Mouse (Mus musculus) liver, embryonic 15.5 days (tissue): ENCODE measurements around the gene Cdca4. TPM values are rescaled to one million over a fixed set of nuclear protein-coding genes. Genes with fewer than 3 reads are reported as not detected.

Source experiments
- ATAC-seq: fragments of 200-750 bp; cut with Nextera tagmentation; 2 replicates; pipeline ENCODE4 v1.8.0; 2017; ENCODE audit warnings: moderate number of reproducible peaks, mild to moderate bottlenecking, moderate library complexity; ENCODE audit not compliant: insufficient read depth
- H3K27ac ChIP-seq: fragments of 300-500 bp; sonication (generic); replicated peaks from 2 replicates; pipeline ENCODE4 v1.5.1; 2015; ENCODE audit warnings: mild to moderate bottlenecking, inconsistent platforms
- H3K27me3 ChIP-seq: fragments of 300-500 bp; sonication (generic); 2 replicates; pipeline ENCODE4 v1.6.1; 2015; ENCODE audit warnings: mild to moderate bottlenecking, inconsistent platforms
- H3K36me3 ChIP-seq: fragments of 300-500 bp; sonication (generic); replicated peaks from 2 replicates; pipeline ENCODE4 v1.6.1; 2015; ENCODE audit warnings: moderate library complexity, mild to moderate bottlenecking, inconsistent platforms
- H3K4me1 ChIP-seq: fragments of 300-500 bp; sonication (generic); replicated peaks from 2 replicates; pipeline ENCODE4 v1.6.1; 2015; ENCODE audit warnings: inconsistent platforms
- H3K4me2 ChIP-seq: fragments of 300-500 bp; sonication (generic); 2 replicates; pipeline ENCODE4 v1.6.1; 2015; ENCODE audit warnings: moderate library complexity, mild to moderate bottlenecking, inconsistent platforms
- H3K4me3 ChIP-seq: fragments of 300-500 bp; sonication (generic); replicated peaks from 2 replicates; pipeline ENCODE4 v1.5.1; 2015; ENCODE audit warnings: mild to moderate bottlenecking, inconsistent platforms
- H3K9ac ChIP-seq: fragments of 300-500 bp; sonication (generic); 2 replicates; pipeline ENCODE4 v1.6.1; 2015; ENCODE audit warnings: moderate library complexity, mild to moderate bottlenecking, inconsistent platforms
- H3K9me3 ChIP-seq: fragments of 300-500 bp; sonication (generic); replicated peaks from 2 replicates; pipeline ENCODE4 v1.6.1; 2016; ENCODE audit warnings: inconsistent platforms
- WGBS: fragments of 180-500 bp; shearing (Covaris S2); methylation state at CpG from one replicate; pipeline ENCODE4 v1.1.7; 2015; ENCODE audit warnings: mixed read lengths; ENCODE audit not compliant: insufficient replicate concordance; 5-methylcytosine and 5-hydroxymethylcytosine counted together
- polyA plus RNA-seq: library from polyadenylated mRNA; unstranded; fragments of >200 nt; fragmentation: Nextera tagmentation; extraction: Ambion mirVana; gene quantifications from 2 replicates; pipeline ENCODE4 v1.2.1, GENCODE M21; 2015

Cdca4 gene
- polyA plus RNA-seq, 1 experiment from 2014 or later, result 62.9 TPM

- H3K27ac ChIP-seq, result no peak overlapping the region
- ATAC-seq, result no peak
- peaks cover 48% of the 10 kb centered on the region for H3K27me3 ChIP-seq
- no peak overlapping the region for H3K4me3 ChIP-seq
- no peak overlapping the region for H3K4me2 ChIP-seq
- H3K9me3 ChIP-seq, result no peaks in the 10 kb centered on the region
- H3K36me3 ChIP-seq, result no peaks in the 10 kb centered on the region
- no peak overlapping the region for H3K9ac ChIP-seq
- WGBS, result 41% methylated on average over 17 of the region's 17 CpGs
- H3K4me1 ChIP-seq, result peaks cover under 1% of the 10 kb centered on the region
Measured at GRCm38 (mm10) chr12:112796551-112797510, 32.4 kb downstream of the Cdca4 start.

GRCm38 (mm10) chr12:112795466-112796104, 33.6 kb downstream of the Cdca4 start:
- Histone ChIP-seq H3K27me3 (peaks cover 35% of the 10 kb centered on the region), H3K9me3 (no peaks in the 10 kb centered on the region), H3K4me3 (no peak overlapping the region), H3K4me2 (no peak overlapping the region), H3K4me1 (no peaks in the 10 kb centered on the region), H3K27ac (no peak overlapping the region), H3K36me3 (no peaks in the 10 kb centered on the region), H3K9ac (no peak overlapping the region)
- WGBS, result 28% methylated on average over 18 of the region's 18 CpGs
- no peak for ATAC-seq

DNA sequence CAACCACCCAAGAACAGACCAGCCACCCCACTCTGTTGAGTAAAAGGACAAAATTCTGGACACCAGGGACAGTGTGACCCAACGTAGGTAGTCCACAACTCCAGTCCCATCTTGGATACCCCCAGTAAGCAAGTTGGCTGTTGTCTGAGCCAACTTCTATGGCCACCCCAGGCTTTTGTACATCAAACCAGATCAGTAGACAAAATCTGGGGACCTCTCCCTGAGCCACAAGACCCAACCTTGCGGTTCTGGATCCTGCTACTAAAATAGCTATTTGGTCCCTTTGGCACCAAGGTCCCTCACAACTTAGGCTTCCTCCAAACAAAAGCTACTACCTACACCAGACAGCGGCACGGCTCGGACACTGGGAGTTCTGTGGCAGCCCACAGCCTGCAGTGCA, 34.2 kb downstream of the Cdca4 start:
- Histone ChIP-seq H3K27me3 (peaks cover 31% of the 10 kb centered on the region), H3K27ac (no peak overlapping the region), H3K9me3 (no peaks in the 10 kb centered on the region), H3K36me3 (no peaks in the 10 kb centered on the region), H3K9ac (no peak overlapping the region), H3K4me3 (no peak overlapping the region), H3K4me2 (no peak overlapping the region), H3K4me1 (no peaks in the 10 kb centered on the region)
- no peak for ATAC-seq
- 61% methylated on average over 5 of the region's 5 CpGs for WGBS

- ATAC-seq, result no peak
Measured at GRCm38 (mm10) chr12:112794356-112794816, 34.8 kb downstream of the Cdca4 start.

DNA sequence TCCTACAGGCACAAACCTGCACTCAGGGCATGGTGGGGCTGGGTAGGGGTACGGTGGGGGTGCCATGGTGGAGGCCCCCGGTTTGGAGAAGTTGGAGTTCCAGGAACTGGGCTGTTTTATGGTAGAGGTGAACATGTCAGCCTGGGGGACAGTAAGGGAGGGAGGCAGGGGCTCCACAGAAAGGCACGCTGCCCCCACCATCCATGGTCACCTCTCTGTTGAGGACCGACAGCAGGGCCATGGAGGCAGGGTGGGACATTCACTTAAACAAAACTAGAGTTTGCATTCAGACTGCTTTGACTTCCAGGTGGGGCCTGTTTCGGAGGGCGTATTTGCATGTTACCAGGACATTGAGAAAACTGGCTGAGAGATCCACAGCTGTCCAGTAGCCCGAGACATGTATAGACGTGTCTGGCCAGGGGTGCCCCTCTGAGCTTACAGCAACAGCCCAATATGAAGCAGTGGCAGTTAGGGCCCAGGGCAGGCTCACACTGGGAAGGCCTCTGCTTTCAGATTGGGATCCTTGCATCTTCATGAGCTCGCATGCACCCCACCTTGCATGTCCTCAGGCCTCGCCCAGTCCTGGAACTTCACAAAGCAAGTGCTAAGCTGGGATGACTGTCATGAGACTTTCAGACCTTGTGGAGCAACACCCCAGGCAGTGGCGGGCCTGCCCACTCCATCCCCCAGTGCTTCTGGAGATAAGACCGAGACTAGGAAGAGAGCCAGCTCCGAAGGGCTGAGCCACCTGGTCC, 35.4 kb downstream of the Cdca4 start:
- Histone ChIP-seq H3K4me2 (no peak overlapping the region), H3K36me3 (no peaks in the 10 kb centered on the region), H3K4me1 (no peaks in the 10 kb centered on the region), H3K4me3 (no peak overlapping the region), H3K27me3 (peaks cover 21% of the 10 kb centered on the region), H3K9me3 (no peaks in the 10 kb centered on the region), H3K9ac (no peak overlapping the region), H3K27ac (no peak overlapping the region)
- ATAC-seq, result no peak
- 55% methylated on average over 13 of the region's 13 CpGs for WGBS

More at GRCm38 (mm10) chr12:112794356-112794816, 34.8 kb downstream of the Cdca4 start:
- H3K27ac ChIP-seq, result no peak overlapping the region
- WGBS, result 32% methylated on average over 7 of the region's 7 CpGs
- H3K4me3 ChIP-seq, result no peak overlapping the region
- no peak overlapping the region for H3K9ac ChIP-seq
- H3K36me3 ChIP-seq, result no peaks in the 10 kb centered on the region
- H3K4me2 ChIP-seq, result no peak overlapping the region
- H3K9me3 ChIP-seq, result no peaks in the 10 kb centered on the region
- H3K4me1 ChIP-seq, result no peaks in the 10 kb centered on the region
- H3K27me3 ChIP-seq, result peaks cover 25% of the 10 kb centered on the region

GRCm38 (mm10) chr12:112791026-112791425, 38.2 kb downstream of the Cdca4 start:
- H3K27ac ChIP-seq, result no peak overlapping the region
- ATAC-seq, result no peak
- H3K27me3 ChIP-seq, result no peaks in the 10 kb centered on the region; the same call in 1 of the 2 replicates
- no peaks in the 10 kb centered on the region for H3K9me3 ChIP-seq
- H3K9ac ChIP-seq, result no peak overlapping the region
- no peak overlapping the region for H3K4me3 ChIP-seq
- no peaks in the 10 kb centered on the region for H3K36me3 ChIP-seq
- no peak overlapping the region for H3K4me2 ChIP-seq
- WGBS, result 57% methylated on average over 8 of the region's 8 CpGs
- H3K4me1 ChIP-seq, result no peaks in the 10 kb centered on the region

DNA sequence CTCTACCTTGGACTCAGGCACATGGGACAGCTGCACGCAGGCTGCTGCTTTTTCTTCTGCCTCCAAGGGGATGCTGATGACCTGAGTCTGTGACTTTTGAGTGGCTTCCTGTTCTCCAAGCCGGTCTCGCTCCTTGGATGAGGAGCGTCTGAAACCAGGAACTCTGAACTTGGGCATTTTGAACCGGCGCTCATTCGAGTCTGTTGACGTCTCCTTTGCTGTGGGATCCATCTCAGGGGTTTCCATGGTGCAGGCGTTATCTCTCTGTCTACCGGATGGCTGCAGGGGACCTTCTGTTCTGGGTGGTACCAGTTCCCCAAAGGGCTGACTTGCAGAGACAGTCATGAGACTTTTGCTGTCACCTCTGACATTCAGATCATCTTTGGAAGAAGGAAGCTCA, 54.7 kb downstream of the Cdca4 start:
- H3K9me3 ChIP-seq, result no peaks in the 10 kb centered on the region
- no peaks in the 10 kb centered on the region for H3K27me3 ChIP-seq
- H3K4me3 ChIP-seq, result no peak overlapping the region
- no peak overlapping the region for H3K27ac ChIP-seq
- H3K9ac ChIP-seq, result no peak overlapping the region
- H3K36me3 ChIP-seq, result no peaks in the 10 kb centered on the region
- no peak overlapping the region for H3K4me2 ChIP-seq
- WGBS, result 73% methylated on average over 10 of the region's 10 CpGs
- no peaks in the 10 kb centered on the region for H3K4me1 ChIP-seq
- no peak for ATAC-seq

DNA sequence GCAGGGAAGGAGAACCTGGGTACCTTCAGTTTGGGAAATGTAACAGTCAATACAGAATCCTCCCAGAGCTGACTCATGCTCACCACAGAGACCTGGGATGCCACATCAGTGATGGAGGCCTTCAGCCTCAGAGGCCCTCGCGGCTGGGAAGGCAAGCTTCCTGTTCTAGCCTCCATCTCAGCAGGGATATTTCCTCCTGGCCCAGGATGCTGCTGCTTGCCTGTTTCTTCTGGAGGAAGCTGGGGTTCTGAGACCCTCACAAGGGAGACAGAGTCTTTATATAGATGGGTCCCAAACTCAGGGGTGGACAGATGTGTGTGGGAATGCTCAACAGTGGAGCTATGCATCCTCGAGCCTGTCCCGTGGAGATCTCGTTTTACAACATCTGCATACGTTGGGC, 55.2 kb downstream of the Cdca4 start:
- 55% methylated on average over 6 of the region's 6 CpGs for WGBS

GRCm38 (mm10) chr12:112773366-112773765, 55.9 kb downstream of the Cdca4 start:
- Histone ChIP-seq H3K9ac (no peak overlapping the region), H3K27ac (no peak overlapping the region), H3K4me2 (no peak overlapping the region), H3K36me3 (no peaks in the 10 kb centered on the region), H3K4me1 (no peaks in the 10 kb centered on the region), H3K4me3 (no peak overlapping the region), H3K9me3 (no peaks in the 10 kb centered on the region), H3K27me3 (no peaks in the 10 kb centered on the region)
- WGBS, result 36% methylated on average over 9 of the region's 9 CpGs
- ATAC-seq, result no peak

More for the DNA sequence above, 55.2 kb downstream of the Cdca4 start:
- ATAC-seq, result no peak
- Histone ChIP-seq H3K36me3 (no peaks in the 10 kb centered on the region), H3K4me3 (no peak overlapping the region), H3K4me1 (no peaks in the 10 kb centered on the region), H3K27me3 (no peaks in the 10 kb centered on the region), H3K9ac (no peak overlapping the region), H3K4me2 (no peak overlapping the region), H3K9me3 (no peaks in the 10 kb centered on the region), H3K27ac (no peak overlapping the region)

DNA sequence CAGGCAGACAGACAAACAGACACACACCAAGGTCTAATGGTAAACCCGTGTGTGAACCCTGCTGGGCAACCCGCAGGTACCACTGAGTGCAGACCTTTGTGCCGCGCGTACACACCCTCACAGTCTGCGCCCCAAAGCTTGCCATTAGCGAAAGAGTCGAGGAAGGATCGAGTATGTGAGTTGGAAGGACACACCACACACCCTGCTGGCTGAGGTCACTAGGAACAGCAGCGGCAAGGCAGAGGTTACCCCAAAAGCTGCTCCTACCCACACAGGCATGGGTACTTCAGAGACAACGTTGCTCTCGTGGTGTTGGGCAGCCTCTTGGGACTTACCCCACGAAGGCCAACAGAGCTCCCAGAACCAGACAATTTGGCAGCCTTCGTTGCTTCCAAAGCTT, 56.9 kb downstream of the Cdca4 start:
- H3K4me1 ChIP-seq, result no peaks in the 10 kb centered on the region
- H3K36me3 ChIP-seq, result no peaks in the 10 kb centered on the region
- H3K9ac ChIP-seq, result no peak overlapping the region
- no peak overlapping the region for H3K4me3 ChIP-seq
- ATAC-seq, result no peak
- H3K27ac ChIP-seq, result no peak overlapping the region
- H3K9me3 ChIP-seq, result no peaks in the 10 kb centered on the region
- no peak overlapping the region for H3K4me2 ChIP-seq
- 70% methylated on average over 14 of the region's 14 CpGs for WGBS
- no peaks in the 10 kb centered on the region for H3K27me3 ChIP-seq

DNA sequence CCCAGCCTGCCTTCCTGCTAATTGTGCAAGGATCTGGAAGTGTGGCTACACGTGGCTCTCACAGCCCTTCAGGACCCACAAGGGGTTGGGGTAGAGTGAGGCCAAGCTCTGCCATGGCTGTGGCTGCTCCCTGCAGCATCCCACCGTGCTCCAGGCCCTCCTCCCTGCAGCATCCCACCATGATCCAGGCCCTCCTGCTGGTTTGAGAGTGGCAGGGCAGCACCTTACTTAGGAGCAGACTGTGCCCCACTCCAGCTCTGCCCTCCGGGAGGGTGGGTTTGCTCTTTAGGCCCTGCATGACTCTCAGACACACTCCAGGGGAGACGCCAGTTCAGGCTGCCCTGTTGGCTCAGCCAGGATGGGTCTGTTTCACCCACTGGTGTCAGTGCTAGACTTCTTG, 58.8 kb downstream of the Cdca4 start:
- Histone ChIP-seq H3K4me2 (no peak overlapping the region), H3K9ac (no peak overlapping the region), H3K36me3 (no peaks in the 10 kb centered on the region), H3K4me1 (no peaks in the 10 kb centered on the region), H3K27ac (no peak overlapping the region), H3K9me3 (no peaks in the 10 kb centered on the region), H3K27me3 (no peaks in the 10 kb centered on the region), H3K4me3 (no peak overlapping the region)
- WGBS, result 58% methylated on average over 4 of the region's 4 CpGs
- no peak for ATAC-seq
